Mouse (Mus musculus): ENCODE data around the gene Nudcd3. TPM values are rescaled to one million over a fixed set of nuclear protein-coding genes. Genes with fewer than 3 reads are reported as not detected.

The Nudcd3 gene
- polyA plus RNA-seq, 1 experiment from 2014 or later, result 17.2 TPM

- no peak overlapping the region; the same call in 1 of the 2 replicates for H3K9ac ChIP-seq (ENCODE audit: low read depth, low read length)
- H3K27me3 ChIP-seq (replicated peaks; ENCODE audit: control insufficient read depth, insufficient read depth, low read length), result peaks cover 69% of the 10 kb centered on the region
Measured at GRCm38 (mm10) chr11:6065551-6066121, 134.6 kb downstream of the Nudcd3 start.

GRCm38 (mm10) chr11:6065046-6065521 lies 135.1 kb downstream of the Nudcd3 start:
- no peak overlapping the region for H3K27ac ChIP-seq (ENCODE audit: low read depth, low read length)
- H3K9me3 ChIP-seq (ENCODE audit: control insufficient read depth), result no peaks in the 10 kb centered on the region
- peaks cover 69% of the 10 kb centered on the region for H3K27me3 ChIP-seq (replicated peaks; ENCODE audit: control insufficient read depth, insufficient read depth, low read length)
- no peak for TF ChIP-seq CTCF (IDR thresholded peaks at IDR 0.05; ENCODE audit: low read depth)
- H3K4me2 ChIP-seq (replicated peaks; ENCODE audit: low read depth), result peak overlapping the region; percentile 91
- H3K9ac ChIP-seq (ENCODE audit: low read depth, low read length), result no peak overlapping the region; the same call in 1 of the 2 replicates
- ATAC-seq, result peak; percentile 21; the same call in 1 of the 2 replicates
- peak overlapping the region; percentile 56 for H3K4me3 ChIP-seq (ENCODE audit: low read depth, low read length)
- no peaks in the 10 kb centered on the region for H3K4me1 ChIP-seq (replicated peaks; ENCODE audit: control insufficient read depth, insufficient read depth, low read length)
- under 1% methylated on average over 51 of the region's 55 CpGs for WGBS
- no peaks in the 10 kb centered on the region for H3K36me3 ChIP-seq (ENCODE audit: control insufficient read depth, insufficient read depth)

More at GRCm38 (mm10) chr11:6065551-6066121, 134.6 kb downstream of the Nudcd3 start:
- Histone ChIP-seq H3K4me1 (replicated peaks; ENCODE audit: control insufficient read depth, insufficient read depth, low read length) (no peaks in the 10 kb centered on the region), H3K4me2 (replicated peaks; ENCODE audit: low read depth) (peak overlapping the region; percentile 91), H3K4me3 (ENCODE audit: low read depth, low read length) (peak overlapping the region; percentile 56), H3K9me3 (ENCODE audit: control insufficient read depth) (no peaks in the 10 kb centered on the region), H3K36me3 (ENCODE audit: control insufficient read depth, insufficient read depth) (no peaks in the 10 kb centered on the region), H3K27ac (ENCODE audit: low read depth, low read length) (no peak overlapping the region)
- no peak for TF ChIP-seq CTCF (IDR thresholded peaks at IDR 0.05; ENCODE audit: low read depth)
- under 1% methylated on average over 78 of the region's 95 CpGs for WGBS
- peak; percentile 50 for ATAC-seq

- peaks cover 64% of the 10 kb centered on the region for H3K27me3 ChIP-seq (replicated peaks; ENCODE audit: control insufficient read depth, insufficient read depth, low read length)
Measured at GRCm38 (mm10) chr11:6064215-6065045, 135.8 kb downstream of the Nudcd3 start.

GRCm38 (mm10) chr11:6063501-6064214 lies 136.6 kb downstream of the Nudcd3 start:
- 0 out of 2 replicates have a peak, but pooled peaks have one; percentile 3 for TF ChIP-seq CTCF (IDR thresholded peaks at IDR 0.05; ENCODE audit: low read depth)
- Histone ChIP-seq H3K27ac (ENCODE audit: low read depth, low read length) (no peak overlapping the region), H3K4me3 (ENCODE audit: low read depth, low read length) (no peak overlapping the region), H3K9ac (ENCODE audit: low read depth, low read length) (no peak overlapping the region), H3K27me3 (replicated peaks; ENCODE audit: control insufficient read depth, insufficient read depth, low read length) (peaks cover 56% of the 10 kb centered on the region), H3K36me3 (ENCODE audit: control insufficient read depth, insufficient read depth) (no peaks in the 10 kb centered on the region), H3K9me3 (ENCODE audit: control insufficient read depth) (no peaks in the 10 kb centered on the region), H3K4me2 (replicated peaks; ENCODE audit: low read depth) (no peak overlapping the region), H3K4me1 (replicated peaks; ENCODE audit: control insufficient read depth, insufficient read depth, low read length) (no peaks in the 10 kb centered on the region)
- ATAC-seq, result no peak
- WGBS, result 46% methylated on average over 17 of the region's 17 CpGs

More at GRCm38 (mm10) chr11:6064215-6065045, 135.8 kb downstream of the Nudcd3 start:
- no peaks in the 10 kb centered on the region for H3K36me3 ChIP-seq (ENCODE audit: control insufficient read depth, insufficient read depth)
- no peak for TF ChIP-seq CTCF (IDR thresholded peaks at IDR 0.05; ENCODE audit: low read depth)
- H3K9ac ChIP-seq (ENCODE audit: low read depth, low read length), result no peak overlapping the region; the same call in 1 of the 2 replicates
- no peaks in the 10 kb centered on the region for H3K9me3 ChIP-seq (ENCODE audit: control insufficient read depth)
- no peaks in the 10 kb centered on the region for H3K4me1 ChIP-seq (replicated peaks; ENCODE audit: control insufficient read depth, insufficient read depth, low read length)
- WGBS, result 4% methylated on average over 30 of the region's 30 CpGs
- no peak for ATAC-seq
- H3K4me3 ChIP-seq (ENCODE audit: low read depth, low read length), result peak overlapping the region; percentile 56
- H3K4me2 ChIP-seq (replicated peaks; ENCODE audit: low read depth), result peak overlapping the region; percentile 91
- H3K27ac ChIP-seq (ENCODE audit: low read depth, low read length), result no peak overlapping the region

GRCm38 (mm10) chr11:6063065-6063464 lies 137.2 kb downstream of the Nudcd3 start:
- ATAC-seq, result no peak
- no peak overlapping the region for H3K4me3 ChIP-seq (ENCODE audit: low read depth, low read length)
- H3K4me1 ChIP-seq (replicated peaks; ENCODE audit: control insufficient read depth, insufficient read depth, low read length), result no peaks in the 10 kb centered on the region
- H3K27ac ChIP-seq (ENCODE audit: low read depth, low read length), result no peak overlapping the region
- 85% methylated on average over 7 of the region's 7 CpGs for WGBS
- peaks cover 51% of the 10 kb centered on the region for H3K27me3 ChIP-seq (replicated peaks; ENCODE audit: control insufficient read depth, insufficient read depth, low read length)
- no peaks in the 10 kb centered on the region for H3K36me3 ChIP-seq (ENCODE audit: control insufficient read depth, insufficient read depth)
- no peak for TF ChIP-seq CTCF (IDR thresholded peaks at IDR 0.05; ENCODE audit: low read depth)
- H3K9ac ChIP-seq (ENCODE audit: low read depth, low read length), result no peak overlapping the region
- no peaks in the 10 kb centered on the region for H3K9me3 ChIP-seq (ENCODE audit: control insufficient read depth)
- H3K4me2 ChIP-seq (replicated peaks; ENCODE audit: low read depth), result no peak overlapping the region

- Histone ChIP-seq H3K36me3 (ENCODE audit: control insufficient read depth, insufficient read depth) (no peaks in the 10 kb centered on the region), H3K9ac (ENCODE audit: low read depth, low read length) (no peak overlapping the region), H3K4me2 (replicated peaks; ENCODE audit: low read depth) (no peak overlapping the region), H3K4me3 (ENCODE audit: low read depth, low read length) (no peak overlapping the region), H3K27me3 (replicated peaks; ENCODE audit: control insufficient read depth, insufficient read depth, low read length) (peaks cover 47% of the 10 kb centered on the region), H3K27ac (ENCODE audit: low read depth, low read length) (no peak overlapping the region), H3K9me3 (ENCODE audit: control insufficient read depth) (no peaks in the 10 kb centered on the region), H3K4me1 (replicated peaks; ENCODE audit: control insufficient read depth, insufficient read depth, low read length) (no peaks in the 10 kb centered on the region)
- 87% methylated on average over 11 of the region's 11 CpGs for WGBS
- no peak for ATAC-seq
- TF ChIP-seq CTCF (IDR thresholded peaks at IDR 0.05; ENCODE audit: low read depth), result no peak
Measured at GRCm38 (mm10) chr11:6062329-6062728, 137.9 kb downstream of the Nudcd3 start.

Data from intestine, postnatal 0 days (tissue).